Mouse (Mus musculus) layer of hippocampus, adult 8-10 months (tissue): ENCODE results near the gene Ngfr. TPM values are rescaled to one million over a fixed set of nuclear protein-coding genes. Genes with fewer than 3 reads are reported as not detected.

Source experiments
- DNase-seq, 2 experiments: peaks; one replicate each; pipeline ENCODE4 v3.0.0; 2022; ENCODE audit warnings: low spot score in 2 of 2
- total RNA-seq, 4 experiments: library from RNA; stranded (reverse); gene quantifications; 2 replicates each; pipeline ENCODE4 v1.2.4; 2022

The Ngfr gene
- total RNA-seq, 4 experiments from 2014 or later: 1.9 to 2.8 (median 2.3) TPM

DNA sequence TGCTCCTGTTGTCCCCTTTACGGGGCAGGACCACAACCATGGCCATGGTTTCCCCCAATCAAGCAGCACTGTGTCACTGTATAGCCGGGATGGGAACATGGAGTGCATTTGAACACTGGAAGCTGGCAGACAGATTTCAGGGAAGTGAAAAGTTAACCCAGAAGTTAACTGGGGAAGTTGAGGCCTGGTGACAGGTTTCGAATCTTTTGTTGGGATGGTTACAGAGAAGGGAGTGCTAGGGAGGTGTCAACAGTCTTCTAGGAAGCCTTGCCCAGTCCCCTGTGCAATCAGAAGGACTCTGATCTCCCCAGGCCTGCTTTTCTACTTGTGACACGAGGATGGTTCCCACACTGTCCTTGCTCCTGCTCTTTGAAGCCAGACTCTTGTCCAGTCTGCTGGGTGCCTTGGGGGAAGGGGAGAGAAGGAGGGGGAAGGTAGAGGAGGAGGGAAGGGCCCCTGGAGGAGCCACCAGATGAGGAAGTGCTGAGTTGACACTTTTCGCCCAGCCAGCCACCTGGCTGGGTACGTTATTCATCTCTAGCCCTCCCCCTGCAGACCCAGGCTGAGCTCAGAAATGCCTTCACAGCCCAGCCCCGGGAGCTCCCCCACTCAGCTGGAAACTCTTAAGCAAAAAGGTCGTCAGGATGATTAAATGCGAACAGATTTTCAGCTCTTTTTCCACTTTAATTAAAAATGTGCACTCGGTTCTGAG is 8.1 kb upstream of the Ngfr start:
- no peak for DNase-seq

DNA sequence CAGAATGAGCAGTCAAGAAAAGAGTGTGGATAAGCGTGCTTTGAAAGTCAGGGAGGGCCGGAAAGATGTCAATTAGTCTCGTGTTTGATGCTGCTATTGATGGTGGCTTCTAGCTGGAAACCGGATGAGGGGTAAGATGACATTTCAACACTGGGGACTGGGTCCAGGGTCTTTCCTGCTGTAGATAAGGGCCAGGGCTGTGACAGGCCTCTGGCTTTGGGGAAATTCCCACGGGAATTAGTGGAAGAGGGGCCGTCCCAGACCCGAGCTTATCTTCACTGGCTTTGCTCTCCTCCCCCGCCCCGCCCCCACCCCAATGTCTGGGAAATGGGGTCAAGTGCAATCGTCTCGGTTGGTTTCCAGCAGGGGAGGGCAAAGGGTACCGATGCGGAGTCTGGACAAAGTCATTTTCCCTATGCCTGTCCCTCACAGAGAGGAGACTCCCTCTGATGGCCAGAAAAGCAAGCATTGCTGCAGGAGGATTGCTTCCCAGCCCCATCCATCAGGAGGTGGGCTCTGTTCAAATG is 7.2 kb upstream of the Ngfr start:
- no peak for DNase-seq

DNA sequence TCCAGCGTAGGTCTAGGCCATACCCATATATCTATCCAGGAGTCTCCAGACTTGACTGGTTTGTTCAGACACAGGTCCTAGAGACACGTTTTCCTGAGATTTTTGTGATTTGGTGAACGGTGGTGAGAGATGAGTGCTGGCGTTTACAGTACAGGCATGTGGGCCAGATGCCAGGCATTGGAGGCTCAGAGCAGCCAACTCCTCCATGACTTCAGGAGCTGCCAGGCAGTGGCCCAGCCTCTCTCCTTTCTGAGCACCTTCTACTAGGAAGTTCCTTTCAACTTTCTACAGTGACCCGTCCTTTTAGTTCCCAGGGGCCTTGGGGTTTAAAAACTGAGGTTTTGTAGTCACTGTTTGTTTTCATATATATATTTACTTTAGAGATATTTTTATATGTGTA is 6.0 kb upstream of the Ngfr start:
- no peak for DNase-seq

DNA sequence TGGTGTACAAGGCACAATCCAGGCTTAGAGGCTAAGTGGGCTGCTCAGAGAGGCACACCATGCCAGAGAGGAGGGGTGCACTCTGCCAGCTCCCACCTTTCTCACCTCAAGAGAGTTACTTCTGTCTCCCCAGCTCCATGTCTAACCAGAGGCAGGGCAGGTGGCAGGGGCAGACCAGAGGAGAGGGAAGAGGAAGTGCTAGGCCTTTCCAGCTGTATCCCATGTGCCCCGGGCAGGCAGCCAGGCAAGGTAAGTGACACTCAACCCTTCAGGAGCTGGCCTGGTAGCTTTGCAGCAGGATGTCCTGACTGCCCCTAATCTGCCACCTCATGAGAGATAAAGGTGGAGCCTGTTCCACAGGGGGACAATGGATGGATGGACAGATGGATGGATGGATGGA is 5.2 kb upstream of the Ngfr start:
- DNase-seq: no peak

DNA sequence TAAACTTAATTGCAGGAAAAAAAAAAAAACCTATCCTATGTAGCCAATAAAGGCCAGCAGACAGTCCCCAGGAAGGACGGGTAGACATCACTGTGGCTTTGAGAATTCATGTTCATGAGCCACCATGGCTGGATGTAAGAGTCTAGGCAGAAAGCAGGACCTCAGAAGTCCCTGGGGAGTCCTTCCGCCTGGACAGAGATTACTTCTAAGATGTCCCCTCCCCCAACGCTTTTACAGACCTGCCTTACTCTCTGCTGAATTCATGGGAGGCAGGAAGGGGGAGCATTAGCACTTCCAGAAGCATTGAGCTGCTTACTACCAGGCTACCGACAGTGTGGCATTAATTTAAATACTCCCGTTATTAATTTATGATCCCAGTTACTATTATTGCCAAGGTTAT is 1.7 kb upstream of the Ngfr start:
- DNase-seq: no peak

DNA sequence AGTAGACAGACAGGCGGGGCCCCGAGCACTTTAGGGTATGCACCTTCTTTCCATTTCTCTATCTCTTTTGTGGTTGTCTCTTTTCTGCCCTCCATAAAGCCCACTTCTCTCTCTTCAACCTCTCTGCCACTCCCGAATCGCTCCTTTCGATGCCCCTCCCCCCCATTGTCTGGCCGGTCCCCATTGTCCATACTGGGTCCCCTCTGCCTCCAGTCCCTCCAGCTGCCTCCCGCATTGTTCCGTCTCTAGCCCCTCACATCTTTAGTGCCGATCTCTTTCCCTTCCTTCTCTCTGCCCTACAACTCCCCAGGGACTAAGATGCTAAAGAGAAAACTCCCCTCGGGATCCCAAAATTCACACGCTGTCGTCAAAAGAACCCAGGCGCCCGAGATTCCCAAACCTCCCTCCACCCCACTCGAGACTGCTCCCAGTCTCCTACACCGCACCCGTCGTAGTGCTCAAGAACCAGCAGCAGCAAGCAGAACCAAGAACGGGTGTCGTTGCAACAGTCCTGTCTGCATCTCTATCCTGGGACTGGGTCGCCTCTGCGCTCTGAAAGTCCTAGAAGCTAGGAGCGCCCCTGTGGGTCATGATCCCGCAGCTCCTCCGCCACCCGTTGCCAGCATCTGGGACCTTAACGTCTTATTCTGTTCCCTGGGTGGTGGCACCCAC is 648 bp downstream of the Ngfr start:
- DNase-seq: no peak

DNA sequence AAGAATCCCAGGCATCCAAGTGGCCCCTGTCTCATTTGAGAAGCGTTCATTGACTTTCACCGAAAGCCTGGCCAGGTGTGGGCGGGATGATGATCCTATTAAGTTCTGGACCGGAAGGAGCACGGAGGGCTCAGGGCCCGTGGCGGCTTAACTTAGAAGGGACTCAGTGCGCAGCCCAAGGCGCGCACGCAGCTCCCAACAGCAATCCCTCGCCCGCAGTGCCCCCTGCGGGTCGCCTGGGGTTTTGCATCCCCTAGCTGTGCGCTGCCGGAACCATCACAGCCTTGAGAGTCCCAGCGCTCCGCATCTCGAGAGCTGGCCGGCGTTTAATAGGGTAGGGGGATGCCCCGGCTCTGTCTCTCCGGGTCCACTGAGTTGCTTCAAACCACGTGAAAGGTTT is 1.4 kb downstream of the Ngfr start:
- peak; percentile 41 to 76 for DNase-seq

DNA sequence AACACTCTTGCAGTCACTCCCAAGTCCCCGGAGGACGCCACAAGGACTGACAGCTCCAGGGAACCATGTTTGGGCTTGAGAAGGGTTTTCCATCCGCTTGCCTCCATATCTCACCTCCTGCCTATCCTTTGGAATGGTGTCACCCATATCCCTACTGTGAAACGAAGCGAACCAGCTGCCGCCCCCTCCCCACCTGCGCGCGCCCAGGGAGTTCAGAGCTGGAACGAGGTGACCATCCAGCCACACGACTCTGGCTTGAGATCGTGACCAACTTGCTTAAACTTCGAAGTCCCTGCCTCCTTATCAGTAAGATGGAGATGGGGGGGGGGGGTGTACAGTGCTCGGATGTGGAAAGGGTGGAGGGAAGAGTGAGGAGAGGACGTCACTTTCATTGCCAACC is 1.9 kb downstream of the Ngfr start:
- no peak for DNase-seq

DNA sequence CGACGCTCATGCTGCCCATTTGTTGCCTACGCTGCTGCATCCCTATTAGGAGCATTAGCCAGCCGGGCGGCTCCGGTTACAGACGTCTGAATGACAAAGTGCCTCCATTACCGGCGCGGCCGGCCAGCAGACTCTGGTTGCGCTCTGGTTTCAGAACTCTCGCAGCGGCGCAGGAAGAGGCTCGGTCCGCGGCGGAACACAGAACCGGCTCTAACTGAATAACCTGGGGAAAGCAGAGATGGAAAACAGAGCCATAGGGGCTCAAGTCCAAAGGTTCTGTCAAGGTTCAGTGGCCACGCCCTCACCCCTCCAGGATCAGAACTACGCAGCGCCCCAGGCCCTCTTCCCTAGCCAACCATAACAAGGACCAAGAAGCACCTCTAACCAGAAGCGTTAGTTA is 2.3 kb downstream of the Ngfr start:
- no peak for DNase-seq

DNA sequence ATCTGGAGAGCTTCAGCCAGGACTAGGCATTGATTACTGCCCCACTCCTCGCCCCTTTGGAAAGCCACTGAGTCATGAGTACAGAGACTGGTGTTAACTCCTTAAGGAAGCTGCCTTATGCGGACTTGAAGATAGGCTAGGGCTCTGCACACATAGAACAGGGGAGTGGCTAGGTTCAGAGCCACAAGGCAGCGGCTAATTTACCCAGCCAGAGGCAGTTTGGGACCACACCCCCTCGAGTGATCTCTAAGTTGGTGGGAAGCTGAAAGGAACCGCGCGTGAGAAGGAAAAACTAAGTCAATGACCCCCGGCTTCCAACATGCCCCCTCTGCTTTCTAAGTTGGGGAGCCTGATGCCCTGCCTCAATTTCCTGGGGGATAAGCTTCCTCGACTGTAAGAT is 2.9 kb downstream of the Ngfr start:
- no peak for DNase-seq

DNA sequence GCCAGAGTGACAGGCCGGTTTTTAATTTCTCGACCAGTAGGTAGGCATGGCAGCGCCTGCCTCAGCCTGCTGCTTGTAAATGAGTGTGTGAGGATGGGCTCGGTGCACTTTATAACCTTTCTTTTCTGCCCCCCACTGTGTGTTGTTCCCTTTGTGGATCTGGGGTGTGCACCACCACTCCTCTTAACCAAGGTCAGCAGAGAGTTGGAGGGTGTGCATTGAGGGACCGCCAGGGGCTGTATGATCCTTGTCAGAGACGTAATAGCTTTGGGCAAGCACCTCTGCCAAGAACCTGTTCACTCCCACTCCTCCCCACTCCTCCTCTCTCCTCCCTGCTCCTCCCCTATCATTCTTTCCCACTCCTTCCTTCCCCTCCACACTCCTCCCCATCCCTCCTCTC is 4.1 kb downstream of the Ngfr start:
- no peak for DNase-seq

DNA sequence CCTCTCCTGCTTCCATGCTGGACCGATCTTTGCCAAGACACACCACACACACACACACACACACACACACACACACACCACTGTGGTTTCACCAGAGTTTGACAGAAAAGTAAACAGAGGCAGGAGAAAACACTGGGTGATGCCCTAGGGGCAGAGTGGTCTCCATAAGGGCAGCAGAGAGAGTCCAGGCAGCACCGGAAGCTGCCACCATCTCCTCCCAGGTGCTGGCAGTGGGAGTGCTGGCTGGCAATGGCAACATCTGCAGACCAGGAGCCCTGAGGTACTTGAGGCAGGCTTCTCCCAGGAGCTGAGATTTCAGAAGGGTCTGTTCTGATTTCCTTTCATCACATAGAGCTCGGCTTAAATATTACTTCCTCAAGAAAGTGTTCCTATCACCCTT is 5.3 kb downstream of the Ngfr start:
- no peak for DNase-seq

DNA sequence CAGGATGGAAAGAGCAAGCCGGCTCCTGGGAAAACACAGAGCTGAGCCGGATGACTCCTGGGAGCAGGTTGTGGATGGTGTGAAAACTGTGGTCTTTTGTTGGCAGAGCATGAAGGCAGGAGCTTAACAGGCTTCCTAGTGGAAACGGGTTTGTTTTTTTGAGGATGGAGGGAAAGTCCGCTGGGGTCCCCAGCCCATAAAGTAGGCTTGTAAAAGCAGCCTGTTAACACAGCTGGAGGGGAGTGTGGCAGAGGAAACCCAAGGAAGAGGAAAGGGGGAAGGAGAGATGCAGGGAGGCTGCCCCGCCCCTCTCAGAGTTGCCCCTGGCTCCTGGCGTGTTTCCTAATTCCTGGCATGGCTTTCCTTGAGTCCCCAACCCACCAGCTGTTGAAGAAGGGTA is 8.1 kb downstream of the Ngfr start:
- DNase-seq: no peak

DNA sequence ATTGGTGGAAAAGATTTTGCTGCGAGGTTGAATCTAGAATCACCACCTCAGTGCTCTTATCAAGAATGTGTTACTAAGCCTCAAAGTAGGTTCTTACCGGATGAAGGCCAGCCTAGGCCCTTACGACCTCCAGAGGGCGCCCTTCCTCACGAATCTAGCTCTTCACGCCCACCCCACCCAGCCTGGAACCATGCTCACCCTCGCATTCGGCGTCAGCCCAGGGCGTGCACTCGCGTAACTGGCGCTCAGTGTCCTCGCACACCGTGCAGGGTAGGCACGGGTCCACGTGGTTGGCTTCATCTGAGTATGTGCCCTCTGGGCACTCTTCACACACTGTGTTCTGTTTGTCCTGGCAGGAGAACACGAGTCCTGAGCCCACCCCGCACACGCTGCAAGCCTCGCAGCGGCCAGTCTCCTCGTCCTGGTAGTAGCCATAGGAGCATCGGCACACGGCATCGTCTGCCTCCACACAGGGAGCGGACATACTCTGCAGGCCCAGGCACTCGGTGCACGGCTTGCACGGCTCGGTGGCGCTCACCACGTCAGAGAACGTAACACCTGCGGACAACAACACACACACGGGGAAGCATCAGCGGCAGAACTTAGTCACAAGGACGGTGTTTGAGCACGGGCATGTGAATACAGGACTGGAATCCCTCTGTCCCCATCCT is 9.6 kb downstream of the Ngfr start:
- DNase-seq: no peak

DNA sequence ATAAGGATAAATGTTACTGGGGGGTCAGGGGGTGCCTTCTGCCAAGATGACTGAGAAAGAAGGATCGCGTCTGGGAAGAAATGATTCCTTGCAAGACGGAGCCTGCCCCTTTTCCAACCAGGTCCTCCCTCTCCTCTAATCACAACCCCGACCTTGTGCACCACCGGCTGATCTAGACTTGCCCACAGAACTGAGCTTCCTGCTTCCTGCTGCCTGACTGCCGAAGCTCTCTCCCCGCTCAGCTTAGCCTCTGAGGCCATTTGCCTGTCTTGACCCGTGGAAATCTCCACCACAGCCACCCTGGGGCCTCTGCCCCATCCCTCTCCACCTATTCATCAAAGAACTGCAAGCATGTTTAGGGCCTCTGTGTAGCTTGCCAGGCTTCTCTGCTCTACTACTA is 11.2 kb downstream of the Ngfr start:
- no peak for DNase-seq

DNA sequence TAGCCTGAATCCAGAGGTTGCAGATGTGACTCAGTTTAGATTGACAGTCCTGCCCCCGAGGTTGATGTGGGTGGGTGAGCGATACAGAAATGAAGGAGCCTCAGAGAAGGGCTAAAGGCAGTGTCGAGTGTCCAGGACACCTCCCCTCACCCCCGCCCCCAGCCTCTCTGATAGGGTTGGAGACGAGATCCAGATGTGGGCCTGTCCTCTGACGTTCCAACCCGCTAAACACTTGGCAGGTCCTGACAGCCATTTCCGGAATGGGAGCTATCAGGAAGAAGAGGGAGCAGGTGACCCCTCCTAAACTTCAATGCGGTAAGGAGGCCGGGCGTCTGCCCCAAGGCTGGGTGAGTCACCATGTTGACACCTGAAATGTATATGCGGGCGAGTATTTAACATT is 11.7 kb downstream of the Ngfr start:
- DNase-seq: no peak

DNA sequence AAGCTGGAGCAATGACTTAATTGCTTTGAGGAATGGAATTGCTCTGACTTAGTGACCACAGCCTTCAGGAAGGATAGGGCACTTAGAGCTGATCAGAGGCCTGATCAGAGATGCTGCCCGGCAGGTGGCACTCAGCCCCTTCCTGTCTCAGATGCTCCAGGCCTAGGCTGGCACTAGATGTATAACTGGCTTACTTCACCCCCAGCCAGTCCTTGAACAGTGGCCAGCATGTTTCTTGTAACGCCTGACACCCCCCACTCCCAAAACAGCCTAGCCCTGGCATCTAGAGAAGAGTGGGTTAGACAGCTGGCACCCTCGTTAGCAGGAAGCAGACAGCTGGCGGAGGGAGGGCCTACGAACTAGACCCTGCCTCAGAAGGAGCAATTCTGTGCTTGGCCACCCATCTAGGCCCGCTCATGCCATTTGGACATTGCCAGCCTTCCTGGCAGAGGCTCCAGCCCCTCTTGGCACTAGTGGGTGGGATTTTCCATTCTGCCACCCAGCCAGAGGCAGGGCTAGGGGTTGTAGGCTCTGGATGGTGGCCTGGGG is 12.7 kb downstream of the Ngfr start:
- DNase-seq: no peak

DNA sequence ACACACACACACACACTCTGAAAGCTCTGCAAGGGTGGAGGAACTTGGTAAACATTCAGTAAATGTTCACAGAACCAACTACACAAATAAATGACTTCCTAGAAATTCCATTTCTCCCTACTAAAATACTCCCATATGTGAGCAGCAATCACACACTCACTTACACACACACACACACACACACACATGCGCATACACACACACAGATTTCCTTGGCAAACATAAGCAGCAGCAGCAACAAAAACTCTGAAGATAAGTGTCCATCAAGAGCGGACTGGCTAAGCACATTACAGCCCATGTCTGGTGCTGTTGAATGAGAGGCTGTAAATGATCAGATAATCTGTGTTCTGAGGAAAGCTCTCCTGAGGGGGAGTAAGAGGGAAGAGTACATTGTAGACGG is 15.3 kb downstream of the Ngfr start:
- no peak for DNase-seq

DNA sequence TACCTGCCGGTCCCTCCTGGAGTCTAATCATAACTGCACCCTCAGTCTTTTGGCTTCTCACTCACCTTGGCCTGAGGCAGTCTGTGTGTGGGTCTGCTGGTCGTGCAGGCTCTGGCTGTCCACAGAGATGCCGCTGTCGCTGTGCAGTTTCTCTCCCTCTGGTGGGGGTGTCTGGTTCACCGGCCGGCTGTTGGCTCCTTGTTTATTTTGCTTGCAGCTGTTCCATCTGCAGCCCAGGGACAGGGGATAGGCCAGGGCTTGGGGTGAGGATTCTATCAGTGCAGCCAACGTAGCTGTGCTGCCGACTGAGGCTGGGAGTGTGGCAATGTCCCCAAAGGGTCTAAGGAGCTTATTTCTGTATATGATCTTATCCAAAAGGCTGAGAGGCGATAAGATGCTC is 15.8 kb downstream of the Ngfr start:
- DNase-seq: no peak

DNA sequence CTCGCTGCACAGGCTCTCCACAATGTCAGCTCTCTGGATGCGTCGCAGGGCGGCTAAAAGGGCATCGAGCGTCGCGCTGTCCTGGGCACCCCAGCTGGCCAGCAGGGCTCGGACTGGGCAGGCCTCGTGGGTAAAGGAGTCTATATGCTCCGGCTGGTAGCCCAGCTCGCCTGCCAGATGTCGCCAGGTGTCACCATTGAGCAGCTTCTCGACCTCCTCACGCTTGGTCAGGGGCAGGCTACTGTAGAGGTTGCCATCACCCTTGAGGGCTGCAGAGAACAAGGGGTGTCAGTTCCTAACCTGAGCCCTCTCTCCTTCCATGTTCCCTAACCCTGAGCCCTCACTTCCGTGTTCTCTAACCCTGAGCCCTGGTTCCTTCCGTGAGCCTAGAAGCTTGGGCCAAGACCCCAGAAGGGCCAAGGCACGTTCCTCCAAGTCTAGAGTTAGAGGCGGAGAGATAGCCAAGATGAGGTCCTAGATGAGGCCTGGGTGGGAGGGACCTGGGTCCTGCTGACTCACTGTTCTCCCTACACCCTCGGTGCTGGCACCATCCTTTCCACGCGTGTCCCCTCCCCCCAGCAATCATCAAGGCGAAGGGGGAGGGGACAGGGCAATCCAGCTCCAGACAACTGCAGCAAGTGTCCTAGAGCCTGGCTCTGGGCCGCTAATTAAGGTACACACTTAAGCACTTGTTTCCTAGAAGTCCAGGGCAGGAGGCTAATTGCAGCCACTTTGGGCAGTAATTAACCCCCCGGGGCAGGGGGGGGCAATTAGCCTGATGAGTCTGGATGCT is 16.5 kb downstream of the Ngfr start:
- no peak for DNase-seq

DNA sequence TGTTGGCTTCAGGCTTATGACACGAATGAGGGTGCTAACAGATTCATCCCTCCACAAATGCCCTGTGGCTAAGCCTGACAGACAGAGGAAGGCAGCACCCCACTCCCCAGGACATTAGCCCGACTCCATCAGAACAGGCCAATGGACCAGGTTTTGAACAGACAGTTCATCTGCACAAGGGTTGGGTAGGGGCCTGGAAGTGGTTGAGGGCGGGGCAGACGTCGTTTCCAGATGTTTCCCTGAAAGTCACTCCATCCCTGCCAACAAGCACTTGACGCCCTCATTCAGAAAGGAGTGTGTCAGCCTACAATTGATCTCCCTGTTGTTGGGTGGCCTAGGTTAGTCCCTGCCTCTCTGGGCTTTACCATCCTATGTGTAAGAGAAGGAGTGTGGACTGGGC is 17.6 kb downstream of the Ngfr start:
- no peak for DNase-seq
